Mouse (Mus musculus) frontal cortex, adult (tissue): ENCODE results near the gene Klhl10.

ENCODE experiments used
- ATAC-seq: cut with Nextera tagmentation; 2 replicates; pipeline ENCODE4 v1.9.2; 2017; ENCODE audit warnings: mild to moderate bottlenecking, moderate library complexity, mixed read lengths; ENCODE audit not compliant: low TSS enrichment

Gene Klhl10

DNA sequence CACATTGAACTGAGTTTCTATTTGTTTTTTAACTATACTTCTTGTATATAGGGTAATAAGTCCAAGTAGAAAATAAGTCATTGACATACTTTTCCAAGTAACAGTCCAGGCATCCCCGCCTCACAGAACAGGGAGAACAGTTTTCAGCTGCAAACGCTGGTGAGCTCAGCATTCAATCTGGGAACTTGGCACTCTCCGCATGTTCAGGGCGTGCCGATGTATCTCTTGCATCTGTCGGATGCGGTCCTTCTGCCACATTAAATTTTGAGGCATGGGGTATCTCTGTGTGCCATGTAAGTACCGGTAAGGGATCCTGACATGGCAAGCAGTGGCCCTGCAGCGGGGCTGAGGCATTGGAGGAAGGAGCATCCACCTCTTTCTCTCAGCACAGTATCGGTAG is 21.0 kb downstream of the Klhl10 start:
- 0 out of 2 replicates have a peak, but pooled peaks have one; percentile 62 for ATAC-seq

DNA sequence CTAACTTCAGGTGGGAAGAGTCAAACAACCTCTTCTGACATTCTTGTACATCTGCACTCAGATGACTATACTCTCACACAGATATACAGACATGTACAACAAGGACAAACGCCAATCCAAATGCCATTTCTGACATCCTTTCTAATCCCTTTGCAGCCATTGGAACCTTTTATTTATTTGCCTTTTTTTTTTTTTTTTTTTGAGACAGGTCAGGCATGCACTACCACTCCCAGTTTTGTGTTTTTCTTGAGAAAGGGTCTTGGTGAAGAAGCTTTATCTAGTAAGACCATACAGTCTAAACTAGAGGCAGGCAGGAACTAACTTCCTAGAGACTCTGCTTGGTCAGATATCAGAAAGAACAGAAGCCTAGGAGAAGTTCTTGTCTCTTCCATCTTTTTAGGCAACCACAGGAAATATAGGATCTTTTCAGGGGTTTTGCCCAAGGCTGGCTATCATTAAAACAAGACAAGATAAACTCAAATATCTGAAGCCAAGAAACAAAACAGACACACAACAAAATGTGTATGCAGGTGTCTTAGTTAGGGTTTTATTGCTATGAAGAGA is 23.6 kb downstream of the Klhl10 start:
- no peak for ATAC-seq

GRCm38 (mm10) chr11:100465833-100466232 is 24.1 kb downstream of the Klhl10 start:
- no peak for ATAC-seq

- ATAC-seq: peak; percentile 16; the same call in 1 of the 2 replicates
Observed at GRCm38 (mm10) chr11:100471352-100472196, 29.9 kb downstream of the Klhl10 start.

- peak; percentile 93 for ATAC-seq
Observed at GRCm38 (mm10) chr11:100472197-100472934, 30.6 kb downstream of the Klhl10 start, which contains the start of gene Klhl11. Klhl11 (minus strand) TSS chr11:100472741.

DNA sequence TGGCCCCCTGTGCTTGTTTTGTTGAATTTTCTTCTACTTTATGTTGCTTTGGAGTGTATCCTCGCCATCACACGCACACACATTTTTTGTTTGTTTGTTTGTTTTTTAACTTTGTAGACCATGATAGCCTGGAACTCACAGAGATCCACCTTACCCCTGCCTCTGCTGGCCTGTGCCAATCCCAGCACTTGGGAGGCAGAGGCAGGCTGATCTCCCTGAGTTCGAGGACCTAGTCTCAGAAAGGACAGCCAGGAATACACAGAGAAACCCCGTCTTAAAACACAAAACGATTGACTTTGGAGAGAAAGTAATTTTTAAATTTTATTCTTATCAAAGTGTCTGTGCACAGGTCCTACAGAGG is 31.2 kb downstream of the Klhl10 start:
- ATAC-seq: peak; percentile 3; the same call in 1 of the 2 replicates

DNA sequence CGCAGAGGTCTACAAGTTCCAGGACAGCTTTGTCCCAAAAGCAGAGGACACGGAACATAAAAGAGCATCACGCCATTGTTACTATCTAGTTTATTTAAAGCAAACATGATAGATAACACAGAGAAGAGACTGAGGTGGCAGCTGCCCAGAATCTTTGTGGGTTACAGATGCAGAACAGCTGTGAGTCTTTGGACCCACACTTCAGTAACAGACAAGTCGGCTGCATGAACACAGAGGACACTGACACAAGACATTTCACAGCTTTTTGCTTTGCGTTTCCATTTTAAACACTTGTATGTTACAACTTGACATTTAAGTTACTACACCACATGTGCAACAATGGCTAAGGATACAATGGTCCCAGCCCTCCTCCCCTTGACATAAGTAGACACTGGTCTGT is 34.6 kb downstream of the Klhl10 start:
- no peak for ATAC-seq

DNA sequence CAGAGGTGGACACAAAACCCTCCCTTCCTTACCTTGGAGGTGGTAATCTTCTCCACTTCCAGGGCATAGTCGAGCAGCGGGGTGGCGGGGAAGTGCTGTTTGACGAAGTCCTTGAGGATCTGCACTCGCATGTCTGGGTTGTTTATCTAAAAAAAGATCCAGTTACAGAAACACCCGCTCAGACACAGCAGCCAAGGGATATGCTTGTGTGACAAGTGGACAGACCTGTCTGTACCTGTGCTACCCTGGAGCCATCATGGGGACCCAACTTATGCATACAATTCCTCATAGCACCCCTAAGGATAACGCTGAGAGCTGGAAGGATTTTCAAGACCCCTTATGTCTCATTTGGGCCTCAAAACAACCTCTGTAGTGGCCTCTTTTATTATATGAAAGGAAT is 37.4 kb downstream of the Klhl10 start:
- ATAC-seq: no peak

- ATAC-seq: no peak
Observed at GRCm38 (mm10) chr11:100484461-100484860, 42.7 kb downstream of the Klhl10 start.

DNA sequence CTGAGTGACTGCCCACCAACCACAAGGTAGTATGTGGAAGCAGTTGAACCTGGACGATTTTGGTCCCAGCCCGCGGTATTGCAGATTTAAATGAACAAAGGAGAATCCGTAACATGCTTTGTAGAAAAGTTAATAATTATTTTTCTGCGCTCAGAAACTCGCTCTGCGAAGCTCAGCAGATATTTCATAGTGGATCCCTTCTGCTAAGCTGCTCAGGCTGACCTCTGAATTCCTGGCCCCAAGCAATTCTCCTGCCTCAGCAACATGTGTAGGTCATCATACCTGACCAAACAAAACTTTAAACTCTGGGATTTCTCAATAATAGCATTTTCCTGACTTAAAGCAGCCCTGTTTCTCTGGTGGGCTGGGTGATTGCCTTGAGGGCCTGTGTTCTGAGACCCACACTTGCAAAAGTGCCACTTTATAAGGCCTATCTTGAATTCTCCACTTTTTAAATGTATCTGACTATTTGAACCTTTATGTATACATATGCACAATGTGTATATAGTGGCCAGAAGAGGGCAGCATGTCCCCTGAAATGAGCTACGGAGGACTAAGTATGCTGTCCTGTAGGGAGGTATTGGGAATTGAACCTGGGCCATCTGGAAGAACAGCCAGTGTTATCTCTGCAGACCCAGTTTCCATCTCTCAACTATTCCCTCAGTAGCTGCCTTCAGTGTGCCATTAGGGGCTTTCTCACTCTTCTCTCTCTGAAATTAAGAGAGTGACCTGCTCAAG is 44.3 kb downstream of the Klhl10 start:
- no peak; the same call in 1 of the 2 replicates for ATAC-seq

DNA sequence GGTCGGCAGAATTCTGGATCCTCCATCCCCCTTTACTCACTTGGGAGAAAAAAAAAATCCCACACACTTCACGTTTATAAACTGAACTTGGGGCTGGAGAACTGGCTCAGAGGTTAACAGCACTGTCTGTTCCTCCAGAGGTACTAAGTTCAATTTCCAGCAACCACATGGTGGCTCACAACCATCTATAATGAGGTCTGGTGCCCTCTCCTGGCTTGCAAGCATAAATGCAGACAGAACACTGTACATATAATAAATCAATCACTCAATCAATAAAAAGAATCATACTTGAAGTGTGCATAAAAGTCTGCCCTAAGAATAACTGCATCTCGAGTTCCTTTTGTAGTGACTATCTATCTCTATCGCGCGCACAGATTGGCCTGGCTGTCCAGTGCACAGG is 49.2 kb downstream of the Klhl10 start:
- ATAC-seq: no peak

GRCm38 (mm10) chr11:100493771-100494170 is 52.1 kb downstream of the Klhl10 start:
- ATAC-seq: no peak

DNA sequence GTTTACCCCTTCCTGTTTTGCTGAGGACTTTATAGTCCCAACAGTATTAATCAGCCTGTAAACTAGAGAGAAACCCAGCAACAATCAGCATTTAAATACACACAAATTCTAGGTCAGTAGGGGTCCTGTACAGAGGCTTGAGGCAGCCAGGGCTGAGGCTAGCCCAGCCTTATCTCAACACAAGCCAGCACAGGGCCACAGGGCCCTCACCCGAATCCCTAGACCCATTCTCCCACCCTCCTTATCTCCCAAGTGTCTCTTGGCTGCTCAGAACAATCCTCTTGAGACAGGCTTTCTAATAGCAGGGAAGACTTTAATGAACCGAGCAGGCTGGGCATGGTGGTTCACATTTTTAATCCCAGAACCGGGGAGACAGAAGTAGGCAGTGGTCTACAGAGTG is 58.5 kb downstream of the Klhl10 start:
- no peak for ATAC-seq

GRCm38 (mm10) chr11:100500651-100501050 is 58.9 kb downstream of the Klhl10 start:
- no peak for ATAC-seq

DNA sequence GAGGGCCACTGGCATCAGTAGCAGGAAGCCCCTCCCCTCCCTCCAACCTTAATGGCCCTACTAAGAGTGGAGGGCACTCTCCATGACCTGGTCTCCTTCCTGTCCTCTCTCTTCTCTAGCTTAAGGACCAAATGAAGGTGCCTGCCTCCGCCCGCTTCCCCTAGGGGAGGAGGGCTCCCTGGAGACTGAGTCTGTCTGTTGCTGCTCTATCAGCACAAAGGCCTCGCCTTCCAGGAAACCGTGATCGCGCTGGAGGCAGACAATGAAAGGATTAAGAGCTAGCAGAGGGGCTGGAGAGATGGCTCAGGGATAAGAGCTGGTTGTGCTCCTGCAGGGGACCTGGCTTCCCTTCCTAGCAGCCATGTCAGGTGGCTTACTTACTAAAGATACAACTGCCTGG is 59.6 kb downstream of the Klhl10 start:
- no peak for ATAC-seq

DNA sequence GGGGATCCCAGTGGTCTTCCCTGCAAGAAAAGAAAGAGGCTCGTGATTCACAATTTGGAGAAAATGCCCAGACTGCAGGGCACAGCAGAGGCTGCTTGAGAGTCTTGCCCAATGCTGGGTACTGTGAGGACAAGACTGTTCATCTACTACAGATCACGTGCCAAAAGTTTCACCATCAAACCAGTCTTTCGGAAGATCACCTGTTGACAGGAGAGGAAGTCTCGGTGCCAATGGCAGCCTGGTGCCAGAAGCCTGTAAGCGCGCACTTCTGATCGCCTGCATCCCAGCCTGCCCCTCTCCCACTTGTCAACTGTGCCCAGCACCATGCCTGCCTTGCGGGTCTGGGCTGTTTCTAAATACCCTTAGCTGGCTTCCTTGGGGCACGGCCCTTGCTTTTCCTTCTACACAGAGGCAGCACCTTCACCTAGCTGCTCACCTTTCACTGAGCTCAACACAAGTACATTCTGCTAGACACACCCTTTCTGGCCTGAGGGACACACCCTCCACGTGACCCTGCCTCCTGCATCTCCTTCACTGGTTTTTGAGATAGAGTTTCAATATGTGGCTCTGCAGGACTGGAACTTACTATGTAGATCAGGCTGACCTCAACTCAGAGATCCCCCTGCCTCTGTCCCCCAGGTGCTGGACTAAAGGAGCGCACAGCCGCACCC is 63.4 kb downstream of the Klhl10 start:
- ATAC-seq: no peak

DNA sequence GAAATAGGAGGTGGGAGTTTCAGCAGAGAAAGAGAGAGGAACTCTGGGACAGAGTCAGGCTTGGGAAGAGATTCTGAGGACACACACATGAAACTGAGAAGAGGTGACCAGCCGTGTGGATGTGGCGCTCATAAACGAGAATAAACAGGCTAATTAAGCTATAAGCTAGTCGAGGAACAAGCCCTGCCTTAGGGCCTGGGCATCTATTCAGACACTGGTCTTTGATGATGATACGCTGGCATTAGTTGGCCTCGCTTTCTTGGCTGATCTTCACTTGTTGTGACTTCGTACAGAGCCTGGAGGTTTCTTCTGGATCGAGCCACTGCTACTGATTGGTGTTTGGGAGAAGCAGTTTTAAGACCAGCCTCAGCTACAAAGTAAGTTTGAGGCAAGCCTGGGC is 64.3 kb downstream of the Klhl10 start:
- ATAC-seq: no peak
